Mouse (Mus musculus) G1E (cell line): ENCODE data around the gene 2210017I01Rik.

Experiments used
- CTCF ChIP-seq: IDR thresholded peaks from 2 replicates; pipeline ENCODE4 v1.5.1; 2012; ENCODE audit warnings: low read depth, low read length, inconsistent platforms, mixed read lengths
- GATA1 ChIP-seq: IDR thresholded peaks from 2 replicates; pipeline ENCODE4 v1.6.1; 2012; ENCODE audit warnings: borderline replicate concordance, low read length, inconsistent platforms, mixed read lengths
- POLR2AphosphoS5 ChIP-seq: IDR thresholded peaks from 2 replicates; pipeline ENCODE4 v1.6.1; 2012; ENCODE audit warnings: low read depth, low read length, inconsistent platforms; ENCODE audit not compliant: insufficient replicate concordance
- TAL1 ChIP-seq: conservative IDR thresholded peaks from 2 replicates; pipeline ENCODE4 v1.6.1; 2012; ENCODE audit warnings: low read depth, low read length, inconsistent platforms, mixed read lengths

GRCm38 (mm10) chr3:92578652-92579413 is 28.5 kb downstream of the 2210017I01Rik start:
- no peak for TF ChIP-seq CTCF
- TF ChIP-seq POLR2AphosphoS5 = no peak
- no peak for TF ChIP-seq TAL1
- no peak for TF ChIP-seq GATA1
